Mouse (Mus musculus) embryonic facial prominence, embryonic 12.5 days (tissue): ENCODE measurements around the gene S100a8. TPM values are rescaled to one million over a fixed set of nuclear protein-coding genes. Genes with fewer than 3 reads are reported as not detected.

ENCODE experiments used
- ATAC-seq: fragments of 200-750 bp; cut with Nextera tagmentation; 2 replicates; pipeline ENCODE4 v1.8.0; 2017; ENCODE audit not compliant: insufficient number of reproducible peaks, insufficient read depth, low FRiP score, low TSS enrichment
- H3K27ac ChIP-seq: fragments of 300-500 bp; sonication (generic); 2 replicates; pipeline ENCODE4 v1.5.1; 2016; ENCODE audit warnings: mild to moderate bottlenecking
- H3K27me3 ChIP-seq: fragments of 300-500 bp; sonication (generic); 2 replicates; pipeline ENCODE4 v1.6.1; 2016; ENCODE audit warnings: mild to moderate bottlenecking, moderate library complexity
- H3K36me3 ChIP-seq: fragments of 300-500 bp; sonication (generic); 2 replicates; pipeline ENCODE4 v1.6.1; 2016; ENCODE audit warnings: mild to moderate bottlenecking
- H3K4me1 ChIP-seq: fragments of 300-500 bp; sonication (generic); 2 replicates; pipeline ENCODE4 v1.6.1; 2016
- H3K4me2 ChIP-seq: fragments of 300-500 bp; sonication (generic); replicated peaks from 2 replicates; pipeline ENCODE4 v1.6.1; 2016; ENCODE audit warnings: mild to moderate bottlenecking, moderate library complexity
- H3K4me3 ChIP-seq: fragments of 300-500 bp; sonication (generic); 2 replicates; pipeline ENCODE4 v1.5.1; 2016; ENCODE audit warnings: mild to moderate bottlenecking
- H3K9ac ChIP-seq: fragments of 300-500 bp; sonication (generic); 2 replicates; pipeline ENCODE4 v1.6.1; 2016; ENCODE audit warnings: mild to moderate bottlenecking, moderate library complexity
- H3K9me3 ChIP-seq: fragments of 300-500 bp; sonication (generic); 2 replicates; pipeline ENCODE4 v1.6.1; 2016; ENCODE audit warnings: mild to moderate bottlenecking, moderate library complexity
- WGBS: fragments of 180-500 bp; shearing (Covaris S2); methylation state at CpG from one replicate; pipeline ENCODE4 v1.1.7; 2016; 5-methylcytosine and 5-hydroxymethylcytosine counted together
- polyA plus RNA-seq: library from polyadenylated mRNA; unstranded; fragments of >200 nt; fragmentation: Nextera tagmentation; extraction: Ambion mirVana; gene quantifications from 2 replicates; pipeline ENCODE4 v1.2.1, GENCODE M21; 2016

S100a8 gene
- polyA plus RNA-seq, 1 experiment from 2014 or later, result 18.3 TPM

GRCm38 (mm10) chr3:90686835-90687234 is 18.1 kb downstream of the S100a8 start:
- Histone ChIP-seq H3K9me3 (no peaks in the 10 kb centered on the region), H3K36me3 (no peaks in the 10 kb centered on the region), H3K4me2 (no peak overlapping the region), H3K27ac (no peak overlapping the region), H3K4me3 (no peak overlapping the region), H3K27me3 (no peaks in the 10 kb centered on the region), H3K9ac (no peak overlapping the region), H3K4me1 (no peaks in the 10 kb centered on the region)
- WGBS, result 84% methylated on average over 2 of the region's 2 CpGs
- no peak for ATAC-seq

- WGBS, result 74% methylated on average over 2 of the region's 2 CpGs
- Histone ChIP-seq H3K4me3 (no peak overlapping the region), H3K9ac (no peak overlapping the region), H3K27me3 (no peaks in the 10 kb centered on the region), H3K4me1 (no peaks in the 10 kb centered on the region), H3K27ac (no peak overlapping the region), H3K4me2 (no peak overlapping the region), H3K9me3 (no peaks in the 10 kb centered on the region), H3K36me3 (no peaks in the 10 kb centered on the region)
- ATAC-seq, result no peak
These were observed 24.7 kb downstream of the S100a8 start for GRCm38 (mm10) chr3:90693496-90693895.

- Histone ChIP-seq H3K4me2 (no peak within 1 kb of the TSS), H3K9me3 (no peaks in the 10 kb centered on the region), H3K27me3 (no peaks in the 10 kb centered on the region), H3K9ac (no peak within 1 kb of the TSS), H3K4me1 (no peaks in the 10 kb centered on the region), H3K27ac (no peak within 1 kb of the TSS), H3K4me3 (no peak within 1 kb of the TSS), H3K36me3 (no peaks in the 10 kb centered on the region)
- ATAC-seq, result no peak
- WGBS, result 68% methylated on average over 3 of the region's 3 CpGs
These were observed 26.8 kb downstream of the S100a8 start, which contains the start of gene S100a9 for GRCm38 (mm10) chr3:90695613-90696012. Gene S100a9 (minus strand): TSS chr3:90695721.

- Histone ChIP-seq H3K4me3 (no peak overlapping the region), H3K27me3 (no peaks in the 10 kb centered on the region), H3K4me2 (no peak overlapping the region), H3K36me3 (no peaks in the 10 kb centered on the region), H3K9ac (no peak overlapping the region), H3K27ac (no peak overlapping the region), H3K9me3 (no peaks in the 10 kb centered on the region), H3K4me1 (no peaks in the 10 kb centered on the region)
- WGBS, result 91% methylated on average over 2 of the region's 2 CpGs
- ATAC-seq, result no peak
These were observed 33.5 kb downstream of the S100a8 start for GRCm38 (mm10) chr3:90702244-90702643.

GRCm38 (mm10) chr3:90708523-90709202 is 39.9 kb downstream of the S100a8 start:
- Histone ChIP-seq H3K4me2 (no peak overlapping the region), H3K4me3 (no peak overlapping the region), H3K27me3 (no peaks in the 10 kb centered on the region), H3K9ac (no peak overlapping the region), H3K36me3 (no peaks in the 10 kb centered on the region), H3K4me1 (no peaks in the 10 kb centered on the region), H3K27ac (no peak overlapping the region), H3K9me3 (no peaks in the 10 kb centered on the region)
- ATAC-seq, result no peak
- WGBS, result 20% methylated on average over 4 of the region's 4 CpGs

- no peaks in the 10 kb centered on the region for H3K9me3 ChIP-seq
- no peak overlapping the region for H3K4me2 ChIP-seq
- H3K4me3 ChIP-seq, result no peak overlapping the region
- H3K27me3 ChIP-seq, result no peaks in the 10 kb centered on the region
- H3K27ac ChIP-seq, result no peak overlapping the region
- ATAC-seq, result no peak
- 49% methylated on average over 12 of the region's 12 CpGs for WGBS
- H3K4me1 ChIP-seq, result no peaks in the 10 kb centered on the region
- no peaks in the 10 kb centered on the region for H3K36me3 ChIP-seq
- no peak overlapping the region for H3K9ac ChIP-seq
These were observed 41.0 kb downstream of the S100a8 start for GRCm38 (mm10) chr3:90709591-90710460.

Other genes with a start within 250 kb of the S100a8 start
- gene Ints3, start 235.4 kb upstream of the S100a8 start, polyA plus RNA-seq, result 43.6 and 45.2 TPM in 2 replicates
- gene Npr1, start 203.1 kb upstream of the S100a8 start, polyA plus RNA-seq, result 4.0 and 5.0 TPM in 2 replicates
- 301 and 311 TPM in 2 replicates for gene Ilf2, start 192.9 kb upstream of the S100a8 start, polyA plus RNA-seq
- gene Snapin, start 177.9 kb upstream of the S100a8 start, polyA plus RNA-seq, result 74.0 and 76.3 TPM in 2 replicates
- 197 and 209 TPM in 2 replicates for gene Chtop, start 159.5 kb upstream of the S100a8 start, polyA plus RNA-seq
- gene S100a1, start 154.6 kb upstream of the S100a8 start, polyA plus RNA-seq, result 10.3 and 11.2 TPM in 2 replicates
- 15.0 and 17.4 TPM in 2 replicates for gene S100a13, start 154.5 kb upstream of the S100a8 start, polyA plus RNA-seq
- gene S100a14, start 142.1 kb upstream of the S100a8 start, polyA plus RNA-seq, result 1.5 and 2.2 TPM in 2 replicates
- gene S100a16, start 131.7 kb upstream of the S100a8 start, polyA plus RNA-seq, result 56.1 and 58.0 TPM in 2 replicates
- not detected in 2 replicates for gene S100a3, start 108.4 kb upstream of the S100a8 start, polyA plus RNA-seq
- not detected in 2 replicates for gene S100a2, start 78.7 kb upstream of the S100a8 start, polyA plus RNA-seq
- gene Gm42674, start 67.1 kb upstream of the S100a8 start, polyA plus RNA-seq, result not detected in 2 replicates
- 4.0 and 7.2 TPM in 2 replicates for gene S100a4, start 65.2 kb upstream of the S100a8 start, polyA plus RNA-seq
- gene S100a5, start 60.5 kb upstream of the S100a8 start, polyA plus RNA-seq, result 0.85 and 0.91 TPM in 2 replicates
- 37.8 and 42.0 TPM in 2 replicates for gene S100a6, start 56.1 kb upstream of the S100a8 start, polyA plus RNA-seq
- 0.13 and 0.36 TPM in 2 replicates for gene S100a7a, start 15.0 kb upstream of the S100a8 start, polyA plus RNA-seq
- gene S100a9, start 26.7 kb downstream of the S100a8 start, polyA plus RNA-seq, result 8.6 and 11.9 TPM in 2 replicates
- gene Pglyrp4, start 57.9 kb downstream of the S100a8 start, polyA plus RNA-seq, result not detected in 2 replicates
- not detected in 2 replicates for gene Gm5849, start 108.9 kb downstream of the S100a8 start, polyA plus RNA-seq